In the genomic region with DNA sequence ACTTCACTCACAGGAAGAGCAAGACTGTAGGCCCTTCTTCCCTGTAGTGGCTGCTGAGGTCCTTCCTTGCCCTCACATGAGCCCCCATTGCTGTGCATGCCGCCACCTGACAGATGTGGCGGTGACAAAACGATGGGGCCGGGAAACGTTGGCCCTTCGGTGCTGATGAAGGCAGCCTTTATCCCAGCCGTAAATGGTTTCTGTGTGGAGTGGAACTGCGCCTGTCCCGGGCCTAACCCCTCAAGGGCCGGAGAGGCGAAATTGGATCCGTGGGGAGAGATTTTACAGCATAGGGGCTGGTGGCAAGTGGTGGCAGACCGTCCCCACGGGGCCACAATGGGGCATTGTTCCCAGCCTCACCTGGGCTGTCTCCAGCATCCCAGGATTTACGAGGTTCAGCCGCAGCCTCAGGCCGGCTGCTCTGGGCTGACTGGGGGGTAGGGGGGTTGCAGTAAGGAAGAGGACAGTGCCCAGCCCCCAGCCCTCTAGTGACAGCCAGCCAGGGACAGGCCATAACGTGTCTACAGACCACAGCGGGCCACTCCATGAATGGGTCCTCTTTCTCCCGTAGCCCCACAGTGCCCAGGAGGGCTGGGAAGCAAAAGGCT, we compare ENCODE assay signal across 25 mouse cellular contexts.
DNase-seq lines count a peak whose midpoint lies in the region; ATAC-seq and TF ChIP-seq lines count a peak whose summit lies in the region.
"Had no signal": no experiment of that assay in that cellular context is flagged by ENCODE, and none has a peak within 500 bp of the region (broad histone marks: within the 10 kb centered on the region; RNA-seq: fewer than 3 reads in every experiment).

No protein-coding gene starts in this region.

- TF ChIP-seq CTCF in E14TG2a.4 (conservative IDR thresholded peaks at IDR 0.05; ENCODE audit: low read length) = no peak

- peak overlapping the region; percentile 13; the same call in 1 of the 2 replicates for H3K9ac ChIP-seq in limb, embryonic 11.5 days (ENCODE audit: low read length)
- no peak overlapping the region; the same call in 1 of the 2 replicates for H3K9ac ChIP-seq in limb, embryonic 14.5 days (ENCODE audit: low read depth, low read length, severe bottlenecking)
- no peak overlapping the region for H3K9ac ChIP-seq in hindbrain, embryonic 16.5 days (ENCODE audit: low read depth, low read length)
- H3K9ac ChIP-seq in midbrain, embryonic 15.5 days = no peak overlapping the region
- H3K9ac ChIP-seq: forebrain, embryonic 13.5 days; hindbrain, embryonic 13.5 days had no signal

- peaks cover 33% of the 10 kb centered on the region for H3K4me1 ChIP-seq in heart, embryonic 10.5 days
- H3K4me1 ChIP-seq in E14TG2a.4 (replicated peaks; ENCODE audit: low read depth, low read length) = peaks cover 28% of the 10 kb centered on the region
- H3K4me1 ChIP-seq in limb, embryonic 11.5 days (ENCODE audit: control insufficient read depth, insufficient read depth, low read length) = peaks cover 13% of the 10 kb centered on the region
- H3K4me1 ChIP-seq in limb, embryonic 14.5 days (ENCODE audit: control insufficient read depth, insufficient read depth, low read length) = peaks cover 22% of the 10 kb centered on the region
- no peaks in the 10 kb centered on the region for H3K4me1 ChIP-seq in hindbrain, embryonic 16.5 days (ENCODE audit: control insufficient read depth, insufficient read depth, low read depth, low read length)
- H3K4me1 ChIP-seq in midbrain, embryonic 15.5 days = no peaks in the 10 kb centered on the region
- H3K4me1 ChIP-seq: forebrain, embryonic 13.5 days had no signal

- WGBS in heart, embryonic 10.5 days = 80% methylated on average over 20 of the region's 20 CpGs
- WGBS in limb, embryonic 11.5 days = 35% methylated on average over 20 of the region's 20 CpGs
- WGBS in limb, embryonic 14.5 days = 29% methylated on average over 20 of the region's 20 CpGs
- 76% methylated on average over 20 of the region's 20 CpGs for WGBS in hindbrain, embryonic 16.5 days
- 76% methylated on average over 20 of the region's 20 CpGs for WGBS in midbrain, embryonic 15.5 days

- no peak for TF ChIP-seq POLR2A in limb, embryonic 14.5 days (IDR thresholded peaks at IDR 0.05; ENCODE audit: borderline replicate concordance, extremely low read depth, insufficient read depth, insufficient read length)

- H3K27me3 ChIP-seq in heart, embryonic 10.5 days (ENCODE audit: insufficient read depth, poor library complexity, severe bottlenecking) = peaks cover 19% of the 10 kb centered on the region
- peaks cover 96% of the 10 kb centered on the region for H3K27me3 ChIP-seq in E14TG2a.4 (ENCODE audit: insufficient read depth, low read length)
- no peaks in the 10 kb centered on the region for H3K27me3 ChIP-seq in limb, embryonic 11.5 days (ENCODE audit: control insufficient read depth, insufficient read depth, low read length)
- no peaks in the 10 kb centered on the region for H3K27me3 ChIP-seq in limb, embryonic 14.5 days (ENCODE audit: control insufficient read depth, insufficient read depth, low read length)
- no peaks in the 10 kb centered on the region for H3K27me3 ChIP-seq in hindbrain, embryonic 16.5 days (replicated peaks; ENCODE audit: control insufficient read depth, insufficient read depth, low read length)
- no peaks in the 10 kb centered on the region for H3K27me3 ChIP-seq in midbrain, embryonic 15.5 days (replicated peaks)
- H3K27me3 ChIP-seq: Patski had no signal

- ATAC-seq in limb, embryonic 11.5 days (ENCODE audit: insufficient number of reproducible peaks, low FRiP score, low TSS enrichment, low read depth) = peak; percentile 87
- ATAC-seq in limb, embryonic 14.5 days (ENCODE audit: low FRiP score, low read depth) = peak; percentile 55; the same call in 1 of the 2 replicates
- no peak for ATAC-seq in hindbrain, embryonic 16.5 days
- no peak for ATAC-seq in midbrain, embryonic 15.5 days (replicated peaks)
- ATAC-seq: forebrain, embryonic 13.5 days; forebrain, embryonic 16.5 days; hindbrain, postnatal 0 days; Patski had no signal

- DNase-seq in heart, embryonic 10.5 days (ENCODE audit: low spot score) = no peak
- no peak for DNase-seq in heart, postnatal 14 days
- DNase-seq in limb, embryonic 11.5 days (ENCODE audit: low spot score) = peak; percentile 60
- DNase-seq in limb, embryonic 14.5 days (ENCODE audit: low spot score) = no peak
- DNase-seq in frontal cortex, postnatal 25 days (ENCODE audit: low spot score in 2 of 2) = no peak
- DNase-seq: adrenal gland, postnatal 10 days; adrenal gland, postnatal 36 days; cerebellum, adult 18-20 months; cerebellum, adult 9-10 months; cerebellum, postnatal 14 days; gastrocnemius, postnatal 25 days; heart, adult 2 months; heart, postnatal 36 days had no signal

- H3K4me3 ChIP-seq in heart, embryonic 10.5 days = no peak overlapping the region
- 0 out of 2 replicates have a peak overlapping the region, but pooled peaks have one; percentile 13 for H3K4me3 ChIP-seq in E14TG2a.4 (replicated peaks; ENCODE audit: low read length)
- H3K4me3 ChIP-seq in limb, embryonic 11.5 days (ENCODE audit: low read depth, low read length) = no peak overlapping the region
- no peak overlapping the region for H3K4me3 ChIP-seq in limb, embryonic 14.5 days (replicated peaks; ENCODE audit: low read length)
- no peak overlapping the region for H3K4me3 ChIP-seq in hindbrain, embryonic 16.5 days (ENCODE audit: low read length)
- no peak overlapping the region for H3K4me3 ChIP-seq in midbrain, embryonic 15.5 days
- H3K4me3 ChIP-seq: forebrain, embryonic 10.5 days; forebrain, embryonic 13.5 days; heart, adult 2 months; hindbrain, embryonic 10.5 days; hindbrain, embryonic 13.5 days had no signal

- no peaks in the 10 kb centered on the region for H3K9me3 ChIP-seq in heart, embryonic 10.5 days
- H3K9me3 ChIP-seq in E14TG2a.4 (ENCODE audit: low read length) = no peaks in the 10 kb centered on the region
- H3K9me3 ChIP-seq in limb, embryonic 11.5 days (ENCODE audit: control insufficient read depth, low read length) = no peaks in the 10 kb centered on the region
- H3K9me3 ChIP-seq in limb, embryonic 14.5 days (ENCODE audit: control insufficient read depth, low read length) = no peaks in the 10 kb centered on the region
- no peaks in the 10 kb centered on the region for H3K9me3 ChIP-seq in hindbrain, embryonic 16.5 days (ENCODE audit: control insufficient read depth, low read length)
- no peaks in the 10 kb centered on the region for H3K9me3 ChIP-seq in midbrain, embryonic 15.5 days
- H3K9me3 ChIP-seq: forebrain, embryonic 10.5 days; forebrain, embryonic 13.5 days; G1E; hindbrain, embryonic 10.5 days; hindbrain, embryonic 13.5 days had no signal

- peak overlapping the region; percentile 10; the same call in 1 of the 2 replicates for H3K27ac ChIP-seq in heart, embryonic 10.5 days
- peak overlapping the region; percentile 62 for H3K27ac ChIP-seq in limb, embryonic 11.5 days (replicated peaks; ENCODE audit: low read depth, low read length)
- peak overlapping the region; percentile 48; the same call in 1 of the 2 replicates for H3K27ac ChIP-seq in limb, embryonic 14.5 days (replicated peaks; ENCODE audit: low read depth, low read length)
- H3K27ac ChIP-seq in hindbrain, embryonic 16.5 days (ENCODE audit: low read depth, low read length) = no peak overlapping the region
- no peak overlapping the region for H3K27ac ChIP-seq in midbrain, embryonic 15.5 days
- H3K27ac ChIP-seq: forebrain, embryonic 10.5 days; forebrain, embryonic 13.5 days; heart, adult 2 months; hindbrain, embryonic 10.5 days; hindbrain, embryonic 13.5 days; hindbrain, postnatal 0 days had no signal

- H3K4me2 ChIP-seq in limb, embryonic 11.5 days (ENCODE audit: low read depth, severe bottlenecking) = no peak overlapping the region
- no peak overlapping the region for H3K4me2 ChIP-seq in limb, embryonic 14.5 days (replicated peaks; ENCODE audit: low read depth, low read length, severe bottlenecking)
- H3K4me2 ChIP-seq in hindbrain, embryonic 16.5 days (ENCODE audit: low read length) = no peak overlapping the region
- H3K4me2 ChIP-seq in midbrain, embryonic 15.5 days = no peak overlapping the region
- H3K4me2 ChIP-seq: forebrain, embryonic 13.5 days; heart, embryonic 11.5 days; hindbrain, embryonic 13.5 days had no signal

- intact Hi-C loops in heart, postnatal 14 days (cut with DNase I) = no loop called here

- H3K36me3 ChIP-seq in heart, embryonic 10.5 days = no peaks in the 10 kb centered on the region
- no peaks in the 10 kb centered on the region for H3K36me3 ChIP-seq in E14TG2a.4 (ENCODE audit: insufficient read depth, low read length)
- no peaks in the 10 kb centered on the region for H3K36me3 ChIP-seq in limb, embryonic 11.5 days (ENCODE audit: control insufficient read depth, insufficient read depth, low read length)
- H3K36me3 ChIP-seq in limb, embryonic 14.5 days (ENCODE audit: control insufficient read depth, insufficient read depth, low read length) = no peaks in the 10 kb centered on the region
- no peaks in the 10 kb centered on the region for H3K36me3 ChIP-seq in hindbrain, embryonic 16.5 days (ENCODE audit: control insufficient read depth, insufficient read depth, low read length)
- H3K36me3 ChIP-seq in midbrain, embryonic 15.5 days (replicated peaks) = no peaks in the 10 kb centered on the region
- H3K36me3 ChIP-seq: forebrain, embryonic 10.5 days; G1E; hindbrain, embryonic 10.5 days; hindbrain, embryonic 13.5 days had no signal

Comparison
In these comparisons a context has a peak if more than half of its experiments do, and no peak if none do; other contexts are left out.
1. H3K27ac ChIP-seq: peak in heart, embryonic 10.5 days (single experiment), limb, embryonic 11.5 days (single experiment) and limb, embryonic 14.5 days (single experiment); none in hindbrain, embryonic 16.5 days (single experiment) and midbrain, embryonic 15.5 days (single experiment).
2. ATAC-seq: peak in limb, embryonic 11.5 days (single experiment) and limb, embryonic 14.5 days (single experiment); none in hindbrain, embryonic 16.5 days (single experiment) and midbrain, embryonic 15.5 days (single experiment).